In the genomic region with DNA sequence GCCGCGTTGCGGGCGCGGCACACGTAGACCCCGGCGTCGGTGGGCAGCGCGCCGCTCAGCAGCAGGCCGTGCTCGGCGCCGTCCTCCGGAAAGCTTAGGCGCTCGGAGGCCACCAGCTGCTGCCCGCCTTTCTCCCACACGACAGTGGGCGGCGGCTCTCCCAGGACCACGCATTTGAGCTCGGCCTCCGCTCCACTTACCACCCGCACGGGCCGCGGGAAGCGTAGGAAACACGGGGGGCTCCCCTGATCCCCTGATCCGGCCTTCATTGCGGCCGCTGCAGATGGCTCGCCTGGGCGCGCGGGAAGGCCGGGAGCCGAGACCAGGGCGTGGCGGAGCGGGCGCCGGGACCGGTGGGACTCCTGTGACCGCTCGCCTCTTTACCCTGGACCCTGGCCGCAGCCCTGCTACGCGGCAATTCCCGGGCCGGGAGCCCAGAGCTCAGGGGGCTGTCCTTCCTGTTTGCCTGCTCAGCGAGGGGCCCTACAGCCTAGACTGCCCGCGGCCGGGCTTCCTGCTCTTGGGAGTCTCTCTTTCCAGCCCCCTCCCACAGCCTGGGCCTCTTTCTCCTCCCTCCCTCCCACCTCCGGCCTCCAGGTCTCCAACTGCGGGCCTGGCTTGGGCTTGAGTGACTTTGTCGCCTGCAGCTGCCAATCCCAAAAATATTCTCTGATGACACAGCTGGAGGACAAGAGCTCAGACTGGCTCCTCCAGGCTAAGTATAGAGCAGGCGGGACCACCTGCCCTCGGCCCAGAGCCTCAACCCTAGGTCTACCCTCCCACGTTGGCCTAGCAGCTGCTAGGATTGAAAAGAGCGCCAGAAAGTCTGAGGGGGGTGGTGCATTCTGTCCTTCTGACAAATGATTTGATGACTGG, we compare ENCODE assay signal across 8 mouse cellular contexts. TPM values are rescaled to one million over a fixed set of nuclear protein-coding genes. Genes with fewer than 3 reads are reported as not detected.
DNase-seq lines count a peak whose midpoint lies in the region; ATAC-seq and TF ChIP-seq lines count a peak whose summit lies in the region.

A gene (minus strand): TSS at position 497 of the 876 bp plus-strand sequence.

- H3K4me1 ChIP-seq in embryonic facial prominence, embryonic 10.5 days: peaks cover 69% of the 10 kb centered on the region
- H3K4me1 ChIP-seq in kidney, embryonic 16.5 days (ENCODE audit: insufficient read depth, low read length): peaks cover 50% of the 10 kb centered on the region
- H3K4me1 ChIP-seq in liver, postnatal 0 days (ENCODE audit: insufficient read depth): peaks cover under 1% of the 10 kb centered on the region; the same call in 1 of the 2 replicates

- peak within 1 kb of the TSS; percentile 95 for H3K27ac ChIP-seq in left cerebral cortex, adult 2 months
- peak within 1 kb of the TSS; percentile 97 for H3K27ac ChIP-seq in embryonic facial prominence, embryonic 10.5 days (replicated peaks)
- peak within 1 kb of the TSS; percentile 98 for H3K27ac ChIP-seq in kidney, embryonic 16.5 days (ENCODE audit: low read length)
- peak within 1 kb of the TSS; percentile 75 for H3K27ac ChIP-seq in liver, postnatal 0 days (ENCODE audit: low read depth)

- peak within 1 kb of the TSS; percentile 86 for H3K4me3 ChIP-seq in left cerebral cortex, adult 2 months
- peak within 1 kb of the TSS; percentile 94 for H3K4me3 ChIP-seq in embryonic facial prominence, embryonic 10.5 days
- peak within 1 kb of the TSS; percentile 67 for H3K4me3 ChIP-seq in kidney, embryonic 16.5 days (ENCODE audit: low read length)
- H3K4me3 ChIP-seq in liver, postnatal 0 days (ENCODE audit: low read depth, low read length): peak within 1 kb of the TSS; percentile 54

- no peak for TF ChIP-seq CTCF in left cerebral cortex, adult 2 months (IDR thresholded peaks at IDR 0.05)
- TF ChIP-seq CTCF in liver, postnatal 0 days (IDR thresholded peaks at IDR 0.05; ENCODE audit: low read depth): no peak

- no peak for TF ChIP-seq EP300 in liver, postnatal 0 days (IDR thresholded peaks at IDR 0.05; ENCODE audit: low read depth)

- peak; percentile 95 for ATAC-seq in kidney, embryonic 16.5 days (ENCODE audit: low FRiP score, low TSS enrichment)
- peak; percentile 61; the same call in 1 of the 2 replicates for ATAC-seq in liver, postnatal 0 days

- H3K9me3 ChIP-seq in embryonic facial prominence, embryonic 10.5 days: no peaks in the 10 kb centered on the region
- no peaks in the 10 kb centered on the region for H3K9me3 ChIP-seq in kidney, embryonic 16.5 days (ENCODE audit: low read length)
- H3K9me3 ChIP-seq in liver, postnatal 0 days (ENCODE audit: low read length): no peaks in the 10 kb centered on the region

- peaks cover 50% of the 10 kb centered on the region for H3K27me3 ChIP-seq in embryonic facial prominence, embryonic 10.5 days (replicated peaks; ENCODE audit: low read depth, poor library complexity, severe bottlenecking)
- no peaks in the 10 kb centered on the region for H3K27me3 ChIP-seq in kidney, embryonic 16.5 days (ENCODE audit: insufficient read depth, low read length)
- peaks cover 43% of the 10 kb centered on the region for H3K27me3 ChIP-seq in liver, postnatal 0 days (ENCODE audit: insufficient read depth, low read length)

- WGBS in embryonic facial prominence, embryonic 10.5 days: under 1% methylated on average over 65 of the region's 65 CpGs
- WGBS in kidney, embryonic 16.5 days: under 1% methylated on average over 63 of the region's 65 CpGs
- WGBS in liver, postnatal 0 days (ENCODE audit: insufficient replicate concordance): 4% methylated on average over 65 of the region's 65 CpGs

- peak within 1 kb of the TSS; percentile 86 for H3K9ac ChIP-seq in kidney, embryonic 16.5 days (replicated peaks; ENCODE audit: low read length)
- peak within 1 kb of the TSS; percentile 59 for H3K9ac ChIP-seq in liver, postnatal 0 days (replicated peaks)

- peak; percentile 47 to 51 for DNase-seq in left cerebral cortex, adult 2 months (ENCODE audit: extremely low spot score in 1 of 2, low spot score in 2 of 2)
- no peak for DNase-seq in left cerebral cortex, adult 9 months (ENCODE audit: low spot score in 2 of 2)
- DNase-seq in embryonic facial prominence, embryonic 10.5 days (ENCODE audit: low spot score): peak; percentile 92
- peak; percentile 71 to 74 for DNase-seq in heart, adult 9 months (ENCODE audit: low spot score in 2 of 2)
- DNase-seq in liver, postnatal 0 days: peak; percentile 45
- peak; percentile 78 for DNase-seq in ovary, postnatal 36 days (ENCODE audit: low spot score)
- DNase-seq in spleen, adult 12 weeks (ENCODE audit: low spot score): no peak

- peaks cover 28% of the 10 kb centered on the region for H3K36me3 ChIP-seq in embryonic facial prominence, embryonic 10.5 days (replicated peaks)
- peaks cover 21% of the 10 kb centered on the region for H3K36me3 ChIP-seq in kidney, embryonic 16.5 days (ENCODE audit: insufficient read depth, low read length)
- H3K36me3 ChIP-seq in liver, postnatal 0 days (replicated peaks; ENCODE audit: insufficient read depth, low read length): no peaks in the 10 kb centered on the region

- H3K4me2 ChIP-seq in kidney, embryonic 16.5 days (replicated peaks; ENCODE audit: low read depth, low read length): peak within 1 kb of the TSS; percentile 96
- peak within 1 kb of the TSS; percentile 74 for H3K4me2 ChIP-seq in liver, postnatal 0 days (ENCODE audit: low read depth, low read length)

- intact Hi-C loops in left cerebral cortex, adult 2 months (cut with DNase I): loop anchor here (1.0 to 5.0 kb wide), 3 partner anchors 26 to 83 kb away; a partner anchor contains a TSS

RNA-seq across cellular contexts. Expression of the gene that starts here (rescaled TPM):
- total RNA-seq in left cerebral cortex, adult 2 months (2021): 10 to 100 TPM; 29.3 to 29.8 TPM
- polyA plus RNA-seq in embryonic facial prominence, embryonic 10.5 days (2016; fragmentation: Nextera tagmentation; extraction: Ambion mirVana): 57.9 and 63.0 TPM in 2 replicates
- polyA plus RNA-seq in kidney, embryonic 16.5 days (2015; fragmentation: Nextera tagmentation; extraction: Ambion mirVana): 55.7 and 60.9 TPM in 2 replicates
- polyA plus RNA-seq in liver, postnatal 0 days (2015; fragmentation: Nextera tagmentation; extraction: Ambion mirVana): 3.4 and 4.5 TPM in 2 replicates

Comparison
In these comparisons a context has a peak if more than half of its experiments do, and no peak if none do; other contexts are left out.
1. RNA of the gene that starts here (polyA plus RNA-seq): 55.7 to 60.9 TPM in kidney, embryonic 16.5 days and 57.9 to 63.0 TPM in embryonic facial prominence, embryonic 10.5 days; 3.4 to 4.5 TPM in liver, postnatal 0 days; every median in the first group is over 10 times any median in the second.
2. DNase-seq: peak in left cerebral cortex, adult 2 months (2 of 2), embryonic facial prominence, embryonic 10.5 days (single experiment), heart, adult 9 months (2 of 2), liver, postnatal 0 days (single experiment) and ovary, postnatal 36 days (single experiment); none in left cerebral cortex, adult 9 months (0 of 2) and spleen, adult 12 weeks (single experiment).
3. Peak in every context shown above with its lines, with median percentiles within 50 percentile points of each other: H3K27ac ChIP-seq and H3K4me3 ChIP-seq.